Mouse (Mus musculus): ENCODE measurements around the gene Fam107b. TPM values are rescaled to one million over a fixed set of nuclear protein-coding genes. Genes with fewer than 3 reads are reported as not detected.

The Fam107b gene
- polyA plus RNA-seq, 1 experiment from 2014 or later = 38.3 TPM

DNA sequence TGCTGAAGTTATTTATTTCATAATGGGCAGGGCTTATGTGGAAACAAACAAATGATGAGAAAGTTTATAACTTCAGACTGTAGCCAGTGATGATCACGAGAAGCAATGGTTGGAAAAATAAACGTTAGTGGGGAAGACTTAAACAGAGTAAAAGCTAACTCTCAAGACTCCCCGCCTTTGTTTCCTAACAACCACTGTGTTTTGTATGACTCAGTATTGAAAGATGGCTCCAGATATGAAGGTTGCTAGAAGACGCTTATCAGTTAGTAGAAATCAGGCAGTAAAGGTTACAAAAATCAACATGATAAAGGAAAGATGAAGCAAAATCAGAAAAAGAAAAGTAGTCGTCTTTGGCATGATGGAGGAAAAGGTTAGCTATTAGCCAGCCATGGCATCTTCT, 78.9 kb downstream of the Fam107b start:
- 85% methylated on average over 5 of the region's 5 CpGs for WGBS
- Histone ChIP-seq H3K36me3 (no peaks in the 10 kb centered on the region), H3K4me2 (no peak overlapping the region), H3K9ac (no peak overlapping the region), H3K27ac (replicated peaks) (no peak overlapping the region), H3K27me3 (no peaks in the 10 kb centered on the region), H3K4me3 (no peak overlapping the region), H3K9me3 (no peaks in the 10 kb centered on the region), H3K4me1 (replicated peaks) (no peaks in the 10 kb centered on the region)
- no peak for ATAC-seq (ENCODE audit: low read depth)

DNA sequence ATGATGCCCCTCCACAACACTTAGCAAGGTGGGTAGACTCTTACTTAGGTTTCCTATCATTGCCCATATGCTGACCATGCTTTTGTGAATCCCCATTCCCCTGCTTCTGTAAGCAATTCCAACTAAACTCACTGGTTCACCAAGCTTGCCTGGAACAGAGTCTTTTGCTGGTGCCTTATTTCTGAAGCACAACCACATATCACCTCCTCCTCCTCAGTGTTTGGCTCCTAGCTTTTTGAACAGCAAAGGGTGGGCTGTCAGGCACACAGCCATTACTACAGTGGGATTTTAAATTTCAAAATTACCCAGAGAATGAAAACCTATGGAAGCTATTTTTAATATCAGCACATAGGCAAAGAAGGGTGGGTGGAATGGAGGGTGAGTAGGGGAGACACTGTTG, 84.3 kb downstream of the Fam107b start:
- Histone ChIP-seq H3K27ac (replicated peaks) (no peak overlapping the region), H3K27me3 (no peaks in the 10 kb centered on the region), H3K9ac (no peak overlapping the region), H3K4me1 (replicated peaks) (no peaks in the 10 kb centered on the region), H3K36me3 (no peaks in the 10 kb centered on the region), H3K9me3 (no peaks in the 10 kb centered on the region), H3K4me2 (no peak overlapping the region), H3K4me3 (no peak overlapping the region)
- no peak for ATAC-seq (ENCODE audit: low read depth)

DNA sequence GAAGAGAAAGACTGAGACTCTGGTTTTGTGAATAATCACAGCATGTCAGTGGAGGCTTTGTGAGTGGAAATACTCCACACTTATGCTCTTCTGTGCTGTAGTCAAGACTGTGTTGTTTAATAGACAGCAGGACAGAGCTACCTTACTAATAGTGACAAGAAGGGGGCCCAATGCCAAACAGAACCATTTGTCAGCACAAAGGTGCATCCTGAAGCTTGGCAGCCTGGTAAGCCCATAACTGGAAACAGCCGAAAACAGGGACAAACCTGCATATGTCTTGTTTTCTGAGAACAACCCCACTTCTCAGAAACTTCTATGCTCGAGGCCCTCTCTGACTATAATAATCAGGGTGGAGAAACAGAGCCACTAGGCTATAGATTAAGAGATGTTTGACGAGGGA, 85.8 kb downstream of the Fam107b start:
- H3K27me3 ChIP-seq = no peaks in the 10 kb centered on the region
- ATAC-seq (ENCODE audit: low read depth) = no peak
- H3K9me3 ChIP-seq = no peaks in the 10 kb centered on the region
- no peak overlapping the region for H3K4me3 ChIP-seq
- H3K9ac ChIP-seq = no peak overlapping the region
- H3K4me1 ChIP-seq (replicated peaks) = no peaks in the 10 kb centered on the region
- no peaks in the 10 kb centered on the region for H3K36me3 ChIP-seq
- 85% methylated on average over 3 of the region's 3 CpGs for WGBS
- H3K4me2 ChIP-seq = no peak overlapping the region
- H3K27ac ChIP-seq (replicated peaks) = no peak overlapping the region

DNA sequence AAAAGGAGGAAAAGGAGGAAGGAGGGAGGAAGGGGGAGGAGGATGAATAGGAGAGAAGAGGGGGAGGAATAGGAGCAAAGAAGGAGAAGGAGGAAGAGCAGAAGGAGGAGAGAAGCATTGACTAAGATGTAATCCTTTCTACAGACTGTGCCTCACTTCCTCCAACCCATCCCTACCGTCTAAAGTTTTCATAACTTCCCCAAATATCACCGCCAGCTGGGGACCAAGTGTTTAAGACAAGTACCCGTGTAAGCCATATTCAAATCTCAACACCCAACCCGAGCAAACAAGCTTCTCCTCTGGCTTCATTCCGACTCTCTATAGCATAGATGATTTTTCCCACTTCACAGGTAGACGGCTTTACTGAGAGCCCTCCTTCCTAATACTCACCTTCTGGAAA, 86.5 kb downstream of the Fam107b start:
- Histone ChIP-seq H3K36me3 (no peaks in the 10 kb centered on the region), H3K9me3 (no peaks in the 10 kb centered on the region), H3K9ac (no peak overlapping the region), H3K4me3 (no peak overlapping the region), H3K4me2 (no peak overlapping the region), H3K27me3 (no peaks in the 10 kb centered on the region), H3K27ac (replicated peaks) (no peak overlapping the region), H3K4me1 (replicated peaks) (no peaks in the 10 kb centered on the region)
- ATAC-seq (ENCODE audit: low read depth) = no peak
- 92% methylated on average over 6 of the region's 6 CpGs for WGBS

DNA sequence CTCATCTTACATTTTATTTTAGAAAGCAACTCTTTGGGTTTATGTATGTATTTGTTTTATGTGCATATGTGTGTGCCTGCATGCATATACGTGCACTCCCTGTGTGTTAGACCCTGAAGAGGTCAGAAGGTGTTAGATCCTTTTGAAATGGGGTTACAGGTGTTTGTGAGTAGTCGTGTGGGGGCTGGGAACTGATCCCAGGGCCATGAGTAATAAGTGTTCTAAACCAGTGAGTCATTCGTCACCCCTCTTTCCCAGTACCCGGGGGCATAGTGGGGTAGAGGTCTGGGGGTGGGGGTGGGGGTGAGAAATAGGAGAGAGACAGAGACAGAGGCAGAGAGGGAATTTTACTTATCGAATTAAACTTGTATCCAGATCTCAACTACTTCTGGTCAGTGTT, 87.1 kb downstream of the Fam107b start:
- Histone ChIP-seq H3K27me3 (no peaks in the 10 kb centered on the region), H3K9me3 (no peaks in the 10 kb centered on the region), H3K9ac (no peak overlapping the region), H3K27ac (replicated peaks) (no peak overlapping the region), H3K4me3 (no peak overlapping the region), H3K4me2 (no peak overlapping the region), H3K4me1 (replicated peaks) (no peaks in the 10 kb centered on the region), H3K36me3 (no peaks in the 10 kb centered on the region)
- ATAC-seq (ENCODE audit: low read depth) = no peak
- 86% methylated on average over 5 of the region's 5 CpGs for WGBS

DNA sequence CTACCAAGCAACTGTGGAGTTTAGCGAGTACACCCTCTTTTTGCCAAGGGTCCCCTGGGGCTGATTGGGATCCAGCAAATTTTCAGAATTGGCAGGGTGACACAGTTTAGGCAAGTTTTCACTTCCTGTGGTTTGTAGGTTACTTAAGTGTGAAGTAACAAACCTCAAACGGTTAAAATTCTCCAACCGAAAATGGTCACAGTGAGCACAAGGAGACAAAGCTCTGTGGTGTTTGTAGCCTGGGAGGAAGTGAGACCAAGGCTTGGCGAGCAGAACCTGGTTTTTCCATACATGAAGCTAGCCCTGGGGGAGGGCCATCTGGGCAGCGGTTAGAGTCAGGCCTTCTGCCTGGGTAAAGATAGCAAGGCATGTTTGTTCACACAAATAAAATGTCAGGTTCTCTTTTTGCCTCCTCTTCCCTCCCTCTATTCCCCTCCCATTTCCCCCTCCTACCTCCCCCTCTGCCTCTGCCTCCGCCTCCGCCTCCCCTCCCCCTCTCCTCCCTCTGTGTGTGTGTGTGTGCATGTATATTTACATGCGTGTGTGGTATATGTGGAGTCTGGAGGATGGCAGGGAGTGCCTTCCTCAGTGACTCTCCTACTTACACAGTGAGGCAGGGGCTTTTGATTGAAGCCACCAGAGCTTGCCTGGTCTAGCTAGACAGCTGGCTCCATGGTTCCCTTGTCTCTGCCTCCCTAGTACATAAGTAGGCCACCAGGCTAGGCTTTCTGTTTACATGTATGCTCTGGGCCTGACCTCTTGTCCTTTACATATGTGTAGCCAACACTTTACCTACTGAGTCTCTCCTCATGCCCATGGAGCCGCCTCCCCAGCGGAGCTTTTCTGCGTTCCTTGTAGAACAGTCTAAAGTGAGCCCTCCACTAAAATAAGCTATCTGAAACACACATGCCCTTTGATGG, 87.8 kb downstream of the Fam107b start:
- no peak overlapping the region for H3K27ac ChIP-seq (replicated peaks)
- 75% methylated on average over 11 of the region's 11 CpGs for WGBS
- no peak overlapping the region for H3K9ac ChIP-seq
- H3K4me3 ChIP-seq = no peak overlapping the region
- H3K4me2 ChIP-seq = no peak overlapping the region
- no peaks in the 10 kb centered on the region for H3K9me3 ChIP-seq
- no peaks in the 10 kb centered on the region for H3K4me1 ChIP-seq (replicated peaks)
- ATAC-seq (ENCODE audit: low read depth) = no peak
- H3K36me3 ChIP-seq = no peaks in the 10 kb centered on the region
- no peaks in the 10 kb centered on the region for H3K27me3 ChIP-seq

DNA sequence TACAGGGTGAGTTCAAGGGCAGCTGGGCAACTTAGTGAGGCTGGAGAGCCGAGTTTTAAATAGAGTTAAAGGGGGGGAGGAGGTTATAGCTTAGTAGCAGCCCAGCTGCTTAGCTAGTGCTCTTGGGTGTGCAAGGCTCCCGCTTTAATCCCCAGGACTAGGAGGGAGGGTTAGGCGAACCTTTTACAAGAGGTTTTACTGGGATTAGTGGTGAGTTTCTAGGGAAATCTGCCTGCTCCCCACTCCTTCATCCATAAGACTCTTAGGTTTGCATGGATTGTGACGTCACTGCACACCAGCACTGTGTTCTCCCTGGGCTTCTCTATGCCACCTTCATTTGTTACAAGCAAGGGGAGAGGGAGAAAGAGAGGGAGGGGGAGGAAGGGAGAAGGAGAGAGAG, 88.6 kb downstream of the Fam107b start:
- H3K27me3 ChIP-seq = no peaks in the 10 kb centered on the region
- H3K9me3 ChIP-seq = no peaks in the 10 kb centered on the region
- H3K4me2 ChIP-seq = no peak overlapping the region
- ATAC-seq (ENCODE audit: low read depth) = no peak
- 47% methylated on average over 4 of the region's 4 CpGs for WGBS
- H3K4me3 ChIP-seq = no peak overlapping the region
- no peak overlapping the region for H3K27ac ChIP-seq (replicated peaks)
- H3K4me1 ChIP-seq (replicated peaks) = no peaks in the 10 kb centered on the region
- H3K36me3 ChIP-seq = no peaks in the 10 kb centered on the region
- H3K9ac ChIP-seq = no peak overlapping the region

DNA sequence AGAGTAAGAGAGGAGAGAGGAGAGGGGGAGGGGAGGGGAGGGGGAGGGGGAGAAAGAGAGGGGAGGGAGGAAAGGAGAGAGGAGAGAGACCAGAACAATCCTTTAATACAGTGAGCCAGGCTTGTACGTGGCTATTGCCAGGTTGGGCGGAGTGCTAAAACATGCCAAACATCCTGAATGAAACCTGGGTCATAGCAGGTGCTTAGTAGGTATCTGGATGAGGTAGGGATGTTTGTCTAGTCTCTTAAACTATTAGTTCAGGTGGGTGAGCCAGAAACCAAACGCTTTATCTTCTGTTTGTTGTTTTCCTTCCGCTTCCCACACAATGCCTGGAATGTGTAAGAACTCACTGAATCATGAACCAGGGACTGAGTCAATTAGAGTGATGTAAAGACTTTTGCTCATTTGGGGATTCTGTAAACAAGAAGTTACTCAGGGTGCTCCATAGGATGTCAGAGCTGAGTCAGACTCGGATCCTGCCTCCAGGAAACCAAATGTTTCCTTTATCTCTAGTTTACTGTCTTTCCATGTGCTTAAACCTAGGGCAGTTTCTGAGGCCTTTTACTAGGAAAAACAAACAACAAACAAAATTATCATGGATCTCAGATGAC, 89.1 kb downstream of the Fam107b start:
- no peaks in the 10 kb centered on the region for H3K9me3 ChIP-seq
- H3K27me3 ChIP-seq = no peaks in the 10 kb centered on the region
- no peak for ATAC-seq (ENCODE audit: low read depth)
- no peak overlapping the region for H3K4me3 ChIP-seq
- H3K36me3 ChIP-seq = no peaks in the 10 kb centered on the region
- no peak overlapping the region for H3K27ac ChIP-seq (replicated peaks)
- H3K4me2 ChIP-seq = no peak overlapping the region
- H3K4me1 ChIP-seq (replicated peaks) = no peaks in the 10 kb centered on the region
- WGBS = 54% methylated on average over 5 of the region's 5 CpGs
- no peak overlapping the region for H3K9ac ChIP-seq

DNA sequence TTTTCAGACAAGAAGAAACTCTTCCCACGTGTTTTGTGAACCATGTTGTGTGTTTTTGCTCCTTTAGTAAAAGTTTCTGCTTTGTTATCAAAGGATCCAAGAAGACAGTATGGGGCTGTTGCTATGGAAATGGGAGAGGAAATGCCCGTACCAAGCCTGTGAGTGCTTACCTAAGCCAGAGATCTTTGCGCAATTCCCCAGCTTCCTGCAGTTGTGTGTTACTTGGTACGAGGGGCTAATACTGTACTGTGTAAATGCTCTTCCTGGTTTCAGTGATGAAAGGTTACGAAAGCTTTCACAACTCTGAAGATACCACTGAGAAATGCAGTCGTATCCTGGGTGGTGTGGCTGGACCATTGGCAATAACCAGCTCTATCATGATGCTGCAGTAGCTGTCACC, 93.8 kb downstream of the Fam107b start:
- Histone ChIP-seq H3K4me1 (replicated peaks) (no peaks in the 10 kb centered on the region), H3K27me3 (no peaks in the 10 kb centered on the region), H3K9ac (no peak overlapping the region), H3K9me3 (no peaks in the 10 kb centered on the region), H3K27ac (replicated peaks) (no peak overlapping the region), H3K36me3 (no peaks in the 10 kb centered on the region), H3K4me3 (no peak overlapping the region), H3K4me2 (no peak overlapping the region)
- 76% methylated on average over 6 of the region's 6 CpGs for WGBS
- ATAC-seq (ENCODE audit: low read depth) = no peak

DNA sequence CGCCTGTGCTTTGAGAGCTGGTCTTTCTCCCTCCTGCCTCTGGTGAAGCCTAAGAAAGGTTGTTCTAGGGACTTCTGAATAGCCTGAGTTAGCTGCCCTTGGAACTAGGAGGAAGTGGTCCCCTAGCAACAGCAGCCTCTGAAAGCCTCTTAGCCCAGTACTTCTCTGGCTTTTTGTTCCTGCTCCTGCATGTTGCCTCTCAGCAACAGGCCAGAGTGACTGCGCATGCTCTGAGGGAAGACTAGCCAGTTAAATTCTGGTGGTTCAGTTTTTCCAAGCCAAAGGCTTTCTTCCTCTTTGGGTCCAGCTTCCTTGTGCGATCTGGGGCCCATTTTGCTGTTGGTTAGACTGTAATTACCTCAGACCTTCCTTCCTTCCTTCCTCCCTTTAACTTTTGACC, 98.4 kb downstream of the Fam107b start:
- WGBS = 80% methylated on average over 3 of the region's 3 CpGs
- no peak for ATAC-seq (ENCODE audit: low read depth)
- Histone ChIP-seq H3K4me3 (no peak overlapping the region), H3K36me3 (no peaks in the 10 kb centered on the region), H3K9me3 (no peaks in the 10 kb centered on the region), H3K27me3 (no peaks in the 10 kb centered on the region), H3K27ac (replicated peaks) (no peak overlapping the region), H3K9ac (no peak overlapping the region), H3K4me2 (no peak overlapping the region), H3K4me1 (replicated peaks) (no peaks in the 10 kb centered on the region)

DNA sequence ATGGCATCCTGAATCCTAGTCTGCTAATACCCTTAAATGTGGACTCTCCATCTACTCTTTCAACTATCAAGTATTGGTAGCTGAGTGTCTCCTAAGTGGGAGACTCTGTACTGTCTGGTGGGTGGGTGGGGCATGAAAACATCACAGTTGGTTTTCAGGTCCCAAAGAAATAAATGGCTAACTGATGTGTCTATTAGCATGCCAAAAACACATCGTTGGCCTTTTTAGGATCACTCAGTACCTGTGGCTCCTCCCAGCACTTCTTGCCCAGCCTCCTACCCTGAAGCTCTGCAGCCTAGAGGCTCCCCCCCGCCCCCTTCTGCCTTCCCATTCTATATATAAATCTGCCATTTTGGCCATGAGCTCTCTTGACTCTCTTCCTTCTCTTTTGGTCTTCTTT, 99.4 kb downstream of the Fam107b start:
- Histone ChIP-seq H3K4me2 (no peak overlapping the region), H3K4me3 (no peak overlapping the region), H3K27me3 (no peaks in the 10 kb centered on the region), H3K4me1 (replicated peaks) (no peaks in the 10 kb centered on the region), H3K9me3 (no peaks in the 10 kb centered on the region), H3K27ac (replicated peaks) (no peak overlapping the region), H3K9ac (no peak overlapping the region), H3K36me3 (no peaks in the 10 kb centered on the region)
- 54% methylated on average over 2 of the region's 2 CpGs for WGBS
- ATAC-seq (ENCODE audit: low read depth) = no peak

DNA sequence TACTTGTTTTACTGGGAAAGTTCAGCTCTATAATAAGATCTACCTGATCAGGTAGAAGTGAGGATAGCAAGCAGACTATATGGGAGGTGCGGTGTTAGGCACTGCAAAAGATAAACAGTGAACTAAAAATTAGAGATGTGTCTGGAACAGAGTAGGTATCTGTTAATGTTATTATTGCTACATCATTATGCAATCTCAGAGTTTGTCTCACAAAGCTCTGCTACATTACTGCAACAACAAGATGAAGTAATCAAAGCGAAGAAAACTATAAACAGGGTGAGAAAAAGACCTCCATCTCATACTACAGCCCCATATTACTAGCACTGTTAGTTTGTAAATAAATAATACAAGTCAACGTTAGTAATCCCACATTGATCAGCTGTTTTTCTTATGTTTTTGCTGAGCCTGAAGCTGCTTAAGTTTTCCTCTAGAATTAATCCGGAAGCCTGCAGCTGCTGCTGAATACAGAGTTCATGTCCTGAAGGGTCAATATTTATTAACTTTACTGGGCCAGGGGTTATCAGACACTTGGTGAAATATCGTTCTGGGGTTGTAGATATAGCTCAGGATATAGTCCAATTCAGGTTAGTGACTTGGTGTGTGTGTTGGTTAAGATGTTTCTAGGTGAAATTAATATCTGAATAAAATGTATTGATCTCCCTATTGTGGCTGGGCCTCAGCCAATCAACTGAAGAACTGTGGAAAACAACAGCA, 102.5 kb downstream of the Fam107b start:
- WGBS = 81% methylated on average over 5 of the region's 5 CpGs
- H3K9me3 ChIP-seq = no peaks in the 10 kb centered on the region
- no peak overlapping the region for H3K4me2 ChIP-seq
- H3K4me1 ChIP-seq (replicated peaks) = no peaks in the 10 kb centered on the region
- no peak overlapping the region for H3K4me3 ChIP-seq
- H3K27ac ChIP-seq (replicated peaks) = no peak overlapping the region
- no peaks in the 10 kb centered on the region for H3K36me3 ChIP-seq
- no peak overlapping the region for H3K9ac ChIP-seq
- ATAC-seq (ENCODE audit: low read depth) = no peak
- no peaks in the 10 kb centered on the region for H3K27me3 ChIP-seq

Measured in neural tube, embryonic 13.5 days (tissue).